Mouse (Mus musculus): ENCODE results near the gene Pakap. TPM values are rescaled to one million over a fixed set of nuclear protein-coding genes. Genes with fewer than 3 reads are reported as not detected.

Gene Pakap
- polyA plus RNA-seq, 1 experiment from 2014 or later, result 9.8 TPM

GRCm38 (mm10) chr4:57682944-57683343 lies 115.0 kb downstream of the Pakap start:
- no peak overlapping the region for H3K4me3 ChIP-seq (ENCODE audit: low read depth, low read length)
- no peaks in the 10 kb centered on the region for H3K9me3 ChIP-seq (ENCODE audit: control insufficient read depth, low read length)
- no peak overlapping the region for H3K4me2 ChIP-seq (ENCODE audit: low read depth, low read length)
- H3K27ac ChIP-seq (ENCODE audit: low read depth, low read length), result no peak overlapping the region
- no peak for ATAC-seq (ENCODE audit: low read depth)
- H3K4me1 ChIP-seq (ENCODE audit: control insufficient read depth, insufficient read depth, low read length), result no peaks in the 10 kb centered on the region
- 87% methylated on average over 11 of the region's 11 CpGs for WGBS
- no peaks in the 10 kb centered on the region for H3K36me3 ChIP-seq (ENCODE audit: control insufficient read depth, insufficient read depth, low read length)
- no peaks in the 10 kb centered on the region for H3K27me3 ChIP-seq (ENCODE audit: control insufficient read depth, insufficient read depth, low read length)
- H3K9ac ChIP-seq (replicated peaks; ENCODE audit: low read depth, low read length), result no peak overlapping the region

GRCm38 (mm10) chr4:57684676-57685215 lies 116.8 kb downstream of the Pakap start:
- Histone ChIP-seq H3K36me3 (ENCODE audit: control insufficient read depth, insufficient read depth, low read length) (no peaks in the 10 kb centered on the region), H3K27ac (ENCODE audit: low read depth, low read length) (no peak overlapping the region), H3K4me2 (ENCODE audit: low read depth, low read length) (no peak overlapping the region), H3K4me3 (ENCODE audit: low read depth, low read length) (no peak overlapping the region), H3K9me3 (ENCODE audit: control insufficient read depth, low read length) (no peaks in the 10 kb centered on the region), H3K4me1 (ENCODE audit: control insufficient read depth, insufficient read depth, low read length) (no peaks in the 10 kb centered on the region), H3K27me3 (ENCODE audit: control insufficient read depth, insufficient read depth, low read length) (no peaks in the 10 kb centered on the region), H3K9ac (replicated peaks; ENCODE audit: low read depth, low read length) (no peak overlapping the region)
- ATAC-seq (ENCODE audit: low read depth), result no peak
- WGBS, result 86% methylated on average over 12 of the region's 12 CpGs

GRCm38 (mm10) chr4:57686736-57687135 lies 118.8 kb downstream of the Pakap start:
- Histone ChIP-seq H3K4me2 (ENCODE audit: low read depth, low read length) (no peak overlapping the region), H3K4me1 (ENCODE audit: control insufficient read depth, insufficient read depth, low read length) (no peaks in the 10 kb centered on the region), H3K27me3 (ENCODE audit: control insufficient read depth, insufficient read depth, low read length) (no peaks in the 10 kb centered on the region), H3K9me3 (ENCODE audit: control insufficient read depth, low read length) (no peaks in the 10 kb centered on the region), H3K27ac (ENCODE audit: low read depth, low read length) (no peak overlapping the region), H3K4me3 (ENCODE audit: low read depth, low read length) (no peak overlapping the region), H3K9ac (replicated peaks; ENCODE audit: low read depth, low read length) (no peak overlapping the region), H3K36me3 (ENCODE audit: control insufficient read depth, insufficient read depth, low read length) (no peaks in the 10 kb centered on the region)
- WGBS, result 80% methylated on average over 3 of the region's 3 CpGs
- ATAC-seq (ENCODE audit: low read depth), result no peak

GRCm38 (mm10) chr4:57687583-57687982 lies 119.6 kb downstream of the Pakap start:
- whole genome bisulfite sequencing, result 87% methylated on average over 3 of the region's 3 CpGs
- Histone ChIP-seq H3K4me1 (ENCODE audit: control insufficient read depth, insufficient read depth, low read length) (no peaks in the 10 kb centered on the region), H3K36me3 (ENCODE audit: control insufficient read depth, insufficient read depth, low read length) (no peaks in the 10 kb centered on the region), H3K27me3 (ENCODE audit: control insufficient read depth, insufficient read depth, low read length) (no peaks in the 10 kb centered on the region), H3K9me3 (ENCODE audit: control insufficient read depth, low read length) (no peaks in the 10 kb centered on the region), H3K4me3 (ENCODE audit: low read depth, low read length) (no peak overlapping the region), H3K4me2 (ENCODE audit: low read depth, low read length) (no peak overlapping the region), H3K9ac (replicated peaks; ENCODE audit: low read depth, low read length) (no peak overlapping the region), H3K27ac (ENCODE audit: low read depth, low read length) (no peak overlapping the region)
- ATAC-seq (ENCODE audit: low read depth), result no peak

- Histone ChIP-seq H3K27me3 (ENCODE audit: control insufficient read depth, insufficient read depth, low read length) (no peaks in the 10 kb centered on the region), H3K27ac (ENCODE audit: low read depth, low read length) (no peak overlapping the region), H3K4me3 (ENCODE audit: low read depth, low read length) (no peak overlapping the region), H3K9ac (replicated peaks; ENCODE audit: low read depth, low read length) (no peak overlapping the region), H3K36me3 (ENCODE audit: control insufficient read depth, insufficient read depth, low read length) (no peaks in the 10 kb centered on the region), H3K4me2 (ENCODE audit: low read depth, low read length) (no peak overlapping the region), H3K4me1 (ENCODE audit: control insufficient read depth, insufficient read depth, low read length) (no peaks in the 10 kb centered on the region), H3K9me3 (ENCODE audit: control insufficient read depth, low read length) (no peaks in the 10 kb centered on the region)
- WGBS, result 80% methylated on average over 9 of the region's 9 CpGs
- no peak for ATAC-seq (ENCODE audit: low read depth)
Measured at GRCm38 (mm10) chr4:57688131-57688530, 120.2 kb downstream of the Pakap start.

- H3K4me1 ChIP-seq (ENCODE audit: control insufficient read depth, insufficient read depth, low read length), result no peaks in the 10 kb centered on the region
- H3K9ac ChIP-seq (replicated peaks; ENCODE audit: low read depth, low read length), result no peak overlapping the region
- no peaks in the 10 kb centered on the region for H3K36me3 ChIP-seq (ENCODE audit: control insufficient read depth, insufficient read depth, low read length)
- no peak for ATAC-seq (ENCODE audit: low read depth)
- no peak overlapping the region for H3K4me3 ChIP-seq (ENCODE audit: low read depth, low read length)
- H3K27ac ChIP-seq (ENCODE audit: low read depth, low read length), result no peak overlapping the region
- H3K9me3 ChIP-seq (ENCODE audit: control insufficient read depth, low read length), result no peaks in the 10 kb centered on the region
- no peaks in the 10 kb centered on the region for H3K27me3 ChIP-seq (ENCODE audit: control insufficient read depth, insufficient read depth, low read length)
- 78% methylated on average over 6 of the region's 6 CpGs for WGBS
- no peak overlapping the region for H3K4me2 ChIP-seq (ENCODE audit: low read depth, low read length)
Measured at GRCm38 (mm10) chr4:57690001-57690400, 122.0 kb downstream of the Pakap start.

- Histone ChIP-seq H3K4me2 (ENCODE audit: low read depth, low read length) (no peak overlapping the region), H3K4me3 (ENCODE audit: low read depth, low read length) (no peak overlapping the region), H3K4me1 (ENCODE audit: control insufficient read depth, insufficient read depth, low read length) (no peaks in the 10 kb centered on the region), H3K36me3 (ENCODE audit: control insufficient read depth, insufficient read depth, low read length) (no peaks in the 10 kb centered on the region), H3K27me3 (ENCODE audit: control insufficient read depth, insufficient read depth, low read length) (no peaks in the 10 kb centered on the region), H3K27ac (ENCODE audit: low read depth, low read length) (no peak overlapping the region), H3K9ac (replicated peaks; ENCODE audit: low read depth, low read length) (no peak overlapping the region), H3K9me3 (ENCODE audit: control insufficient read depth, low read length) (no peaks in the 10 kb centered on the region)
- ATAC-seq (ENCODE audit: low read depth), result no peak
- WGBS, result 38% methylated on average over 1 of the region's 1 CpGs
Measured at GRCm38 (mm10) chr4:57690805-57691204, 122.8 kb downstream of the Pakap start.

- no peaks in the 10 kb centered on the region for H3K4me1 ChIP-seq (ENCODE audit: control insufficient read depth, insufficient read depth, low read length)
- no peak overlapping the region for H3K4me2 ChIP-seq (ENCODE audit: low read depth, low read length)
- no peak for ATAC-seq (ENCODE audit: low read depth)
Measured at GRCm38 (mm10) chr4:57694356-57695136, 126.6 kb downstream of the Pakap start.

GRCm38 (mm10) chr4:57696955-57697354 lies 129.0 kb downstream of the Pakap start:
- H3K4me2 ChIP-seq (ENCODE audit: low read depth, low read length), result no peak overlapping the region
- H3K27ac ChIP-seq (ENCODE audit: low read depth, low read length), result no peak overlapping the region
- no peaks in the 10 kb centered on the region for H3K36me3 ChIP-seq (ENCODE audit: control insufficient read depth, insufficient read depth, low read length)
- no peaks in the 10 kb centered on the region for H3K27me3 ChIP-seq (ENCODE audit: control insufficient read depth, insufficient read depth, low read length)
- no peaks in the 10 kb centered on the region for H3K9me3 ChIP-seq (ENCODE audit: control insufficient read depth, low read length)
- ATAC-seq (ENCODE audit: low read depth), result no peak
- no peaks in the 10 kb centered on the region for H3K4me1 ChIP-seq (ENCODE audit: control insufficient read depth, insufficient read depth, low read length)
- 98% methylated on average over 11 of the region's 11 CpGs for WGBS
- H3K4me3 ChIP-seq (ENCODE audit: low read depth, low read length), result no peak overlapping the region
- no peak overlapping the region for H3K9ac ChIP-seq (replicated peaks; ENCODE audit: low read depth, low read length)

More at GRCm38 (mm10) chr4:57694356-57695136, 126.6 kb downstream of the Pakap start:
- no peaks in the 10 kb centered on the region for H3K27me3 ChIP-seq (ENCODE audit: control insufficient read depth, insufficient read depth, low read length)
- no peak overlapping the region for H3K27ac ChIP-seq (ENCODE audit: low read depth, low read length)
- H3K9ac ChIP-seq (replicated peaks; ENCODE audit: low read depth, low read length), result no peak overlapping the region
- no peaks in the 10 kb centered on the region for H3K9me3 ChIP-seq (ENCODE audit: control insufficient read depth, low read length)
- 88% methylated on average over 5 of the region's 5 CpGs for WGBS
- H3K4me3 ChIP-seq (ENCODE audit: low read depth, low read length), result no peak overlapping the region
- H3K36me3 ChIP-seq (ENCODE audit: control insufficient read depth, insufficient read depth, low read length), result no peaks in the 10 kb centered on the region

Data from neural tube, embryonic 14.5 days (tissue).